ENCODE assay signal across 12 mouse cellular contexts in the genomic region with DNA sequence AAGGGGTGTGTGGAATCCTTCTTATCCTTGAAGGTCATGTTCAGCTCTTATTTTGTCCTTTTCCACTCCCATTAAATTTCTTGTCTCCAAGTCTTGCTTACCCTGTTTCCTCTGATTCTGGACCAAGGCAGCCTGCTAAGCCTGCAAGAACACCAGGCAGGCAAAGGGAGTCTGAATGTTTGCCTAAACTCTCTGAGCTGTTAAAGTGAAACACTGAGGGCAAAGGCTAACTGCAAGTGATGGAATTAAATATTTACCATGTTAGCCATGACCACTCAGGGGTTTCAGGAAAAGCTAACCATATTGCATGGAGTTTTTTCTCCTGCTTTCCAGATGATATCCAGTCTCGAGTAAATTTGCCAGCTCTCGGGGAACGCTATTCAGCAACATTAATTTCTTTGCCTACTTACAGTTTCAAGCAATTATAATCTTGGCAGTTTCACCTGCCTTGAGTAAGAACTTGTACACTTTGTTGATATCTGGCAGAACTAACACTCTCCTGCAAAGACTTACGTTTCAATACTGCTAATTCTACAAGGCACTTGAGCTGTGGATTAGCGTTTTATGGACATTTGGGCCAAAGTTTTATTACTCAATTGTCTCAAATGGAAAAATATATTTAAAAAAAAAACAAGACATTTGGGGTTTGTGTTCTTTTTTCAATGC.
DNase-seq lines count a peak whose midpoint lies in the region; ATAC-seq lines count a peak whose summit lies in the region.
"Had no signal": no experiment of that assay in that cellular context is flagged by ENCODE, and none has a peak within 500 bp of the region (broad histone marks: within the 10 kb centered on the region; RNA-seq: fewer than 3 reads in every experiment).

No protein-coding gene starts in this region.

- WGBS in embryonic facial prominence, embryonic 14.5 days, result 60% methylated on average over 5 of the region's 5 CpGs
- WGBS in embryonic facial prominence, embryonic 10.5 days, result 83% methylated on average over 5 of the region's 5 CpGs
- 43% methylated on average over 5 of the region's 5 CpGs for WGBS in kidney, embryonic 16.5 days
- WGBS in liver, embryonic 16.5 days (ENCODE audit: insufficient replicate concordance), result 63% methylated on average over 5 of the region's 5 CpGs
- 84% methylated on average over 5 of the region's 5 CpGs for WGBS in midbrain, embryonic 15.5 days

- ATAC-seq in embryonic facial prominence, embryonic 14.5 days (ENCODE audit: low read depth), result no peak
- peak; percentile 85 for ATAC-seq in kidney, embryonic 16.5 days (ENCODE audit: low FRiP score, low TSS enrichment)
- ATAC-seq in liver, embryonic 16.5 days (ENCODE audit: low read depth), result peak; percentile 67; the same call in 1 of the 2 replicates
- ATAC-seq in midbrain, embryonic 15.5 days (replicated peaks), result no peak
- ATAC-seq: hindbrain, postnatal 0 days had no signal

- H3K9me3 ChIP-seq in embryonic facial prominence, embryonic 14.5 days (ENCODE audit: control insufficient read depth, low read length), result no peaks in the 10 kb centered on the region
- H3K9me3 ChIP-seq in embryonic facial prominence, embryonic 10.5 days, result no peaks in the 10 kb centered on the region
- H3K9me3 ChIP-seq in kidney, embryonic 16.5 days (ENCODE audit: low read length), result no peaks in the 10 kb centered on the region
- no peaks in the 10 kb centered on the region for H3K9me3 ChIP-seq in liver, embryonic 16.5 days (replicated peaks; ENCODE audit: control insufficient read depth, low read length)
- H3K9me3 ChIP-seq in midbrain, embryonic 15.5 days, result no peaks in the 10 kb centered on the region
- H3K9me3 ChIP-seq: limb, embryonic 13.5 days; midbrain, embryonic 12.5 days had no signal

- H3K4me2 ChIP-seq in embryonic facial prominence, embryonic 14.5 days (ENCODE audit: low read depth, low read length), result no peak overlapping the region
- H3K4me2 ChIP-seq in kidney, embryonic 16.5 days (replicated peaks; ENCODE audit: low read depth, low read length), result no peak overlapping the region
- 0 out of 2 replicates have a peak overlapping the region, but pooled peaks have one; percentile 13 for H3K4me2 ChIP-seq in liver, embryonic 16.5 days (ENCODE audit: low read depth, low read length)
- H3K4me2 ChIP-seq in midbrain, embryonic 15.5 days, result no peak overlapping the region
- H3K4me2 ChIP-seq: limb, embryonic 13.5 days; midbrain, embryonic 12.5 days had no signal

- H3K27ac ChIP-seq in embryonic facial prominence, embryonic 14.5 days (replicated peaks; ENCODE audit: low read depth, low read length), result no peak overlapping the region
- no peak overlapping the region for H3K27ac ChIP-seq in embryonic facial prominence, embryonic 10.5 days (replicated peaks)
- H3K27ac ChIP-seq in kidney, embryonic 16.5 days (ENCODE audit: low read length), result peak overlapping the region; percentile 25
- H3K27ac ChIP-seq in liver, embryonic 16.5 days (ENCODE audit: low read length), result no peak overlapping the region
- H3K27ac ChIP-seq in midbrain, embryonic 15.5 days, result no peak overlapping the region
- H3K27ac ChIP-seq: hindbrain, postnatal 0 days; limb, embryonic 13.5 days; midbrain, embryonic 12.5 days had no signal

- no peaks in the 10 kb centered on the region for H3K36me3 ChIP-seq in embryonic facial prominence, embryonic 14.5 days (ENCODE audit: control insufficient read depth, insufficient read depth, low read length)
- H3K36me3 ChIP-seq in embryonic facial prominence, embryonic 10.5 days (replicated peaks), result no peaks in the 10 kb centered on the region
- H3K36me3 ChIP-seq in kidney, embryonic 16.5 days (ENCODE audit: insufficient read depth, low read length), result no peaks in the 10 kb centered on the region
- H3K36me3 ChIP-seq in liver, embryonic 16.5 days (ENCODE audit: control insufficient read depth, insufficient read depth), result no peaks in the 10 kb centered on the region
- H3K36me3 ChIP-seq in midbrain, embryonic 15.5 days (replicated peaks), result no peaks in the 10 kb centered on the region
- H3K36me3 ChIP-seq: limb, embryonic 13.5 days; midbrain, embryonic 12.5 days had no signal

- H3K27me3 ChIP-seq in embryonic facial prominence, embryonic 14.5 days (replicated peaks; ENCODE audit: control insufficient read depth, insufficient read depth, low read length), result no peaks in the 10 kb centered on the region
- no peaks in the 10 kb centered on the region for H3K27me3 ChIP-seq in embryonic facial prominence, embryonic 10.5 days (replicated peaks; ENCODE audit: low read depth, poor library complexity, severe bottlenecking)
- no peaks in the 10 kb centered on the region for H3K27me3 ChIP-seq in kidney, embryonic 16.5 days (ENCODE audit: insufficient read depth, low read length)
- no peaks in the 10 kb centered on the region for H3K27me3 ChIP-seq in liver, embryonic 16.5 days (ENCODE audit: control insufficient read depth, insufficient read depth, low read depth, low read length)
- H3K27me3 ChIP-seq in midbrain, embryonic 15.5 days (replicated peaks), result 0 out of 2 replicates have a peak, but pooled peaks cover 3% of the 10 kb centered on the region
- H3K27me3 ChIP-seq: limb, embryonic 13.5 days had no signal

- H3K4me3 ChIP-seq in embryonic facial prominence, embryonic 14.5 days (ENCODE audit: low read depth, low read length), result no peak overlapping the region
- H3K4me3 ChIP-seq in embryonic facial prominence, embryonic 10.5 days, result no peak overlapping the region
- no peak overlapping the region for H3K4me3 ChIP-seq in kidney, embryonic 16.5 days (ENCODE audit: low read length)
- no peak overlapping the region for H3K4me3 ChIP-seq in liver, embryonic 16.5 days (ENCODE audit: low read depth, low read length)
- no peak overlapping the region for H3K4me3 ChIP-seq in midbrain, embryonic 15.5 days
- H3K4me3 ChIP-seq: limb, embryonic 13.5 days; midbrain, embryonic 12.5 days had no signal

- H3K4me1 ChIP-seq in embryonic facial prominence, embryonic 14.5 days (ENCODE audit: control insufficient read depth, insufficient read depth, low read length), result peaks cover 3% of the 10 kb centered on the region
- H3K4me1 ChIP-seq in embryonic facial prominence, embryonic 10.5 days, result peaks cover 18% of the 10 kb centered on the region
- H3K4me1 ChIP-seq in kidney, embryonic 16.5 days (ENCODE audit: insufficient read depth, low read length), result peaks cover 24% of the 10 kb centered on the region
- no peaks in the 10 kb centered on the region; the same call in 1 of the 2 replicates for H3K4me1 ChIP-seq in liver, embryonic 16.5 days (ENCODE audit: control insufficient read depth, low read depth, low read length)
- H3K4me1 ChIP-seq in midbrain, embryonic 15.5 days, result peaks cover 9% of the 10 kb centered on the region
- H3K4me1 ChIP-seq: limb, embryonic 13.5 days had no signal

- H3K9ac ChIP-seq in embryonic facial prominence, embryonic 14.5 days (ENCODE audit: low read depth, low read length), result no peak overlapping the region
- H3K9ac ChIP-seq in kidney, embryonic 16.5 days (replicated peaks; ENCODE audit: low read length), result no peak overlapping the region
- H3K9ac ChIP-seq in liver, embryonic 16.5 days (ENCODE audit: low read depth, low read length), result no peak overlapping the region
- H3K9ac ChIP-seq in midbrain, embryonic 15.5 days, result no peak overlapping the region
- H3K9ac ChIP-seq: limb, embryonic 13.5 days; midbrain, embryonic 12.5 days had no signal

- peak; percentile 29 for DNase-seq in embryonic facial prominence, embryonic 14.5 days (ENCODE audit: low spot score)
- DNase-seq in embryonic facial prominence, embryonic 10.5 days (ENCODE audit: low spot score), result no peak
- peak; percentile 85 for DNase-seq in fat pad, adult 2 months (ENCODE audit: extremely low read depth, low read depth, low spot score)
- DNase-seq in natural killer cell, adult 2 months (ENCODE audit: low spot score in 2 of 2), result no peak
- DNase-seq in thymus, postnatal 0 days (ENCODE audit: low spot score), result no peak
- DNase-seq: cerebellum, adult 11 months had no signal

Comparison
In these comparisons a context has a peak if more than half of its experiments do, and no peak if none do; other contexts are left out.
1. DNase-seq: peak in embryonic facial prominence, embryonic 14.5 days (single experiment) and fat pad, adult 2 months (single experiment); none in embryonic facial prominence, embryonic 10.5 days (single experiment), natural killer cell, adult 2 months (0 of 2) and thymus, postnatal 0 days (single experiment).
2. ATAC-seq: peak in kidney, embryonic 16.5 days (single experiment) and liver, embryonic 16.5 days (single experiment); none in embryonic facial prominence, embryonic 14.5 days (single experiment) and midbrain, embryonic 15.5 days (single experiment).